Mouse (Mus musculus): ENCODE measurements around the gene Pola2.

Pola2 gene

DNA sequence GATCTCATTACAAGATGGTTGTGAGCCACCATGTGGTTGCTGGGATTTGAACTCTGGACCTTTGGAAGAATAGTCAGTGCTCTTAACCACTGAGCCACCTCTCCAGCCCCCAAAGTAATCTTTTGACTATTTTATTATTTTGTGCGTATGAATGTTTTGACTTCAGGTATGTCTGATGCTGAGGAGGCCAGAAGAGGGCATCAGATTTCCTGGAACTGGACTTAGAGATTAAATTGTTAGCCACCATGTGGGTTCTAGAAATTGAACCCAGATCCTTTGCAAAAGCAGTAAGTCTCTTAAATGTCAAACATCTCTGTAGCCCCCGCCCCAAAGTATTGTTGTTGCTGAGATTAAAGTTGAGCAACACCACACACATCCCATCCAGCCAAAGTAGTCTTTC lies 1.9 kb upstream of the Pola2 start:
- no peak for DNase-seq (ENCODE audit: low read depth, low spot score)

DNA sequence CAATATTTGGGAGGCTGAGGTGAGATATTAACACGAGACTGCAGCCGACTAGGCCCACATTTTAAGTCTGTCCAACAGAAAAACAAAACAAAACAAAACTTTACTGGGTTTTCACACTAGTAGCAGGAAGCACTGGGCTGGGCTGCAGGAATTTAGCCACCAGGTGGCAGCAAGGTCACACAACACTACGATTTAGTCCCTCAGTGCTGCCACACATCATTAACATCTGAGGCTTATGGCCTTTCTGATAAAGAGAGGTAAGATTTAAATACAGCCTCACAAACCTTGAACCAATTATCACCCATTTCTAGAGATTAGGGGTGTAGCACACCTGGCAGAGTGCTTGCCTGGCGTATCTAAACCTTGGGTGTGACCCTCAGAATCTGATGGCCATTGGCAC lies 1.3 kb upstream of the Pola2 start:
- DNase-seq (ENCODE audit: low read depth, low spot score): peak; percentile 82

DNA sequence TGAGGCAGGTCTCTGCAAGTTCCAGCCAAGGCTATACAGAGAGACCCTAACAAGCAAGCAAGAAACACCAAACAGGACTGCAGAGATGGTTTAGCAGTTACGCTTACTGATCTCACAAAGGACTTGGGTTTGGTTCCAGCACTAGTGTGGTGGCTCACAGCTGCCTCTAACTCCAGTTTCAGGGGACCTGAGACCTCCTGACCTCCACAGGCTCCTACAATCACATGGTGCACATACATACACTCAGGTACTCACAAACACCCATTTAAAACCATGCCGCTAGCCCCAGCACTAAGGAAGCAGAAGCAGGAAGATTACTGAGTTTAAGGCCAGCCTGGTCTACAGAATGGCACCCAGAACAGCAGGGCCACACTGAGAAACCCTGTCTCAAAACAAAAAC lies 802 bp upstream of the Pola2 start:
- no peak for DNase-seq (ENCODE audit: low read depth, low spot score)

DNA sequence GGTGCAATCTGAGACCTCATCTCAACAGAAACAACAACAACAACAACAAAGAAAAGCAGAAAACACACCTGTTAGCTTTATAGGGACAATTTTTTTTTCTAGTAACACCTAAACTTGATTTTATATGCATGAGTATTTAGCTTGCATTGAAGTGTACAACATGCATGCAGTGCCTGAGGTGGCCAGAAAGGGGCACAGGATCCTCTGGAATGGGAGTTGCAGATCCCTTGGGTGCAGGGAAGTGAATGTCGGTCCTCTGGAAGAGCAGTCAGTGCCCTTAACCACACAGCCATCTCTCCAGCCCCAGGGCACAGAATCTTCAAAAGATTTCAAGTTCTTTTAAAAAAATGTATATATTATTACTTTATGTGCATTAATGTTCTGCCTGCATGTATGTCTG lies 1.4 kb downstream of the Pola2 start:
- DNase-seq (ENCODE audit: low read depth, low spot score): no peak

DNA sequence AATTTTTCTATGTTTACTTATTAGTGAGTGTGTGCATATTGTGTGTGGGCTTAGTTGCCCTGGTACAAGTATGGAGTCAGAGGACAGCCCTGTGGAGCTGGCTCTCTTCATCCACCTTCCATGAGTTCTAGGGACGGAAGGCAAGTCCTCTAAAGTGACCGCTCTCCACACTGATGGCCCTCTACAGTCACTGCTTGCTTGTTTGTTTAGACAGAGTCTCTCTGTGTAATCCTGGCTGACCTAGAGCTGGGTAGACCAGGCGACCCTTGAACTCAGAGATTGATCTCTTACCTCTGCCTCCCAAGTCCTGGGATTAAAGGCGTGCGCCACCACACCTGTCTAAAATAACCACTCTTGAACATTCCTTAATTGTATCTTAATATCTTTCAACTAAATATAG lies 6.6 kb downstream of the Pola2 start:
- no peak for DNase-seq (ENCODE audit: low read depth, low spot score)

DNA sequence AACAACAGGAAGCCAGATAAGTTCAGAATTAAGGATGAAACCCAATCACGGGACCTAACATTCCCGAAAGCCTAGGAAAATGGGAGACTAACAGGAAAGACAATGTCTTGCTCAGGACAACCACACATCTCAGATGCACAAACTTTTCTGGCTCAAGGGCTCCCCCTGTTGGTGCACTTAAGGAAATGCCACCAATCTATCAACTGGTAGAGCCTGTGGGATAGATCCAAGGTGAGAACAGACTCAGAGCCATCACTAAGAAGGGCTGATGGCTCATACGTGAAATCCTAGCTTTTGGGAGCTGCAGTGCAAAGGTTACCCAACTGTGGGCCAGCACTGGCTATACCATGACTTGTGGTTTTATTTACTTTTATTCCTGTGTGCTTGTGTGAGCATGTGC lies 7.3 kb downstream of the Pola2 start:
- DNase-seq (ENCODE audit: low read depth, low spot score): peak; percentile 79

DNA sequence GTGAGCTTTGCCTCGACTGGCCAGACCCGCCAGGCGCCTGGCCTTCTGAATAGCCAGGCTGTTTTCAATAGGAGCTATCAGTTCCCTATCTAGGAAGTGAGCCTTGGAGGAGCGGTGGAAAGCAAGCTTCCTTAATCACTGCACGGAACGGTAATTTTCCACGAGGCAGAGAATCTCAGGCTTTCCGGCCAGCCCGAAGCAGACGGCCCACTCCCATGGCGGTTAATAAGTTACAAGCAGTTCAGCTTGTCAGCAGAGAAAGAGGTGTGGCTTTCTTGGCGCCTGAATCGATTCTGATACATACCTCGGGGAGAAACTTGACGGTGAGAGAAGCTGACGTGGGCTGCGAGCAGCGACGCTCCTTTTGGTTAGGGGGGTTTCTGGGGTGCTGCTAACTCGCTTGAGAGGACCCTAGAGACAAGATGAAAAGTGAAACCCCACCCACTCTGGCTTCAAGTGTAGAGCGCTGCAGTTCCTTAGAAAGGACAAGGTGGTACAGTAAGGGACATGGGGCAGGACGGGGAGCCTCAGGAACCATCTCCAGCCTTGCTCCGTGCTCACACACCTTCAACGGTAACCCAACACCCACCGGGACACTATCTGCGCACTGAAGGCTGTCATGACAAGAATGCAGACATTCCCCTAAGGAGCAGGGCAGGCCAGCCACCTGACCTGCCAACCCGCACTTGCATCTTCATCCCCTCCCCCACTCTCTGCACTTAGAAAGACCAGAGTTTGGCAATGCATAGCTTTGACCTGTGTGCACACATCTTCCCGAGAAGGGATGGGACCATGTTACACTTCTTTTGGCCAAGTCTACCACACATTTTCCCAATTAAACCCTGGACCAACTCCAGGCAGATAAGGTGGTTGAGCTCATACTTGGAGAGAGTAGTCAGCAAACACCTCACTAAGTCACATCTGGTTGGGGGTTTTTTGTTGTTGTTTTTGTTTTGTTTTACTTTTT lies 8.0 kb downstream of the Pola2 start:
- no peak for DNase-seq (ENCODE audit: low read depth, low spot score)

DNA sequence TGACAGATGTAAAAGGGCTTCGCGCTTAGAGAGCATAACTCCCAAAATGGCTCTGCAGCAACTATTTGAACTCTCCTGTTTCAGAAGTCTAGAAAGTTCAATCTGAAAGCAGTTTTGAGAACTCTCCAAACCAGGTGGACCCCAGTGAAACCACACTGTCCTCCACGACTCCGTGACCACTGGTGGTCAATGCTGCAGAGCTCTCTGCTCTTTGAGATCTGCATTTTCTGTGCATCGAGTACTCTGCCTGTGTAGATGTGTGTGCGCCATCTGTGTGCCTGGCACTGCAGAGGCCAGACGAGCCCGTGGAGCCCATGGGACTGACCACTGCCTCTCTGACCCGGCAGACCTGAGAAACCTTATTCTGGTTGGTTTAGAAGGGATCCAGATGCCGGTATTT lies 9.1 kb downstream of the Pola2 start:
- DNase-seq (ENCODE audit: low read depth, low spot score): no peak

DNA sequence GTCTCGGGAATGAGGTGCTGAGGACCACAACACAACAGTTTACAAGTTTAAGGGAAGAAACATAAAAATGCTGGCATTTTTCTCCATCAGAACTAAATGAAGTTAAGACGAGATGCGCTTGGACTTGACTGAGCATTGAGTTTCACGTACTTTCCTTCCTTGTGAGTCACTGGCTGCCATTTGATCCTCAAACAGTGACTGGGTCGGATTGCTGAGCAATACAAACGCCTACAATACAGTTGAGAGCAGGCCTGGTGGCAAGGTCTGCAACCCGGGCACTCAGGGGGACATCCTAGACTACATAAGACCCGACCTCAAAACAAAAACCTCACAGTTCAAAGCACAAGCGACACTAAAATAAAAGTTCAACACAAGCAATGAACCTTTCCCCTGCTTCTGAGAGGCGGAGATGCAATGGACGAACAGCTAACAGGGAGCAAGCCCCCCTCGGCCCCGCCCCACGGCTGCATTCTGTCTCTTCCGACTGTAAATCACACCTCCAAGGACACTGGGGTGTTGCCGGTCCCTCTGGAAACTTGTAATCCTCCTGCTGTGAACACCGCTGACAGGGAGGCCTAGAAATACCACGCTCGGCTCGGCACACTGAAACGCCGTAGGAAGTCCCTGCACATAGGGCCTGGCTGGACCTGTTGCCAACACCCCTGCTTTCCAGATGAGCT lies 9.8 kb downstream of the Pola2 start:
- DNase-seq (ENCODE audit: low read depth, low spot score): no peak

DNA sequence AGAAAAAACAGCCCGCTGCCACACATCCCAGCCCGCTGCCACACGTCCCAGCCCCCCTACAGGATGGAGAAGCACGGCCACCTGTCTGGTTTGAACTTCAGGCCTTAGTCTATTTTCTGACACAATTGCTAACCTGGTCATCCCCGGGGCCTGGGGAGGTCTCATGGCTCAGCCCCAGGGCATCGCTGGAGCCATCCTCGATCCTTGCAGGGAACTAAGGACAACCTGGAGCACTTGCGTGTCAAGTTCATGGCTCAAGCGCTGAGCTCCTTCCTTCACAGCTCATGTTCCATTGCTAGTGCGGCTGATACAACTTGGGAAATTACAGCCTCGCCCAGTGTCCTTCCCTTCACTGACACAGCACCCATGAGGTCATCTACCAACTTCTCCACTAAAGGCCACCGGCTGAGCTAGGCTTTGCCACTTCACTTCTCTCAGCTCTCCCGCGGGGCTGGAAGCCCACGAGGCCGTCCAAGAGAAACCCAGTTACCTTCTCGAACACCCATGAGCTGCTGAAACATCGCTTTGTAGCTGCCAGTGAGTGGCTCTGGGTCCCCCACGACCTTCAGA lies 10.7 kb downstream of the Pola2 start:
- DNase-seq (ENCODE audit: low read depth, low spot score): no peak

DNA sequence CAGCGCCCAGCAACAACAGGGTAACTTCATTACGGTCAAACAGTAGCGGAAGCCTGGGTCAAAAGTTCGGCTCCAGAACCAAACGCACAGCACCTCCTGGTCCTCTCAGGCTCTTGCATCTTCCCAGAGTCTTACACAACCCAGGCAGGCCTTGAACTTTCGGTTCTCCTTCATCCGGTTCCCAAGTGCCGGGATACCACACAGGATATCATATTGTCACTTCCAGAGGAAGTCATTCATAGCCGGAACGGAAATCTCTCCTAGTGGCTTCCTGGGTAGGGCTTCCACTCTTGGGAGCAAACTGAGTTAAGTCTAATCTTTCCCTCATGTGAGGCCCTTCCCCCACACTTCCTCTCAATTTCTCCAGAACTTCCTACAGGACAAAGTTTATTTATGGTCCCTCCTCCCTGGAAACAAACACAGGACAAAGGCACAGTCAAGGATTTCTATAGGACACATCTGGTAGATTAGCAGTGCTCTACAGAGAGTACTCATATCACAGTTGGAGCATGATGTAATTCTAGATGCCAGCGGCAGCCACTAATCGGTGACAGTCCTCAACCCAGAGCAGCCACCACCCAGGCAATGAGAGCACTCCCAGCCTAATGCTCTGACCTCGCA lies 11.8 kb downstream of the Pola2 start:
- no peak for DNase-seq (ENCODE audit: low read depth, low spot score)

DNA sequence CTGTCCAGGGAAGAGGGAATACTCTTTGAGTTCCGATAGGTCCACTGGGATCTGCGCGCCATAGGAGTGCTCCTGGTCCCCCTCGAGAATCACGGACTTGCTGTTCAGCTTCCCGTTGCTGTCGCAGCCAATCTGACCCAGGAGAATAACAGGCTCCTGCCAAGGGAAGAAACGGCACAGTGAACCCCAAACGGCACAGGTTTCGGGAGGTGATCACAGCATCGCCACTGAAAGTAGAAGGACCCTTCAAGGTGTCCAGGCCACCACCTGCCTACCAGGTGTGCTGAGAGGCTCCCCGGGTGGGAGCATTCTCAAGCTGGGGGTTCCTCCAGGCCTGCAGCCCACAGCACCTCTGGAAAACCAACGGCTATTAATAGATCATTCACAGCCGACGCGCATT lies 12.4 kb downstream of the Pola2 start:
- DNase-seq (ENCODE audit: low read depth, low spot score): no peak

DNA sequence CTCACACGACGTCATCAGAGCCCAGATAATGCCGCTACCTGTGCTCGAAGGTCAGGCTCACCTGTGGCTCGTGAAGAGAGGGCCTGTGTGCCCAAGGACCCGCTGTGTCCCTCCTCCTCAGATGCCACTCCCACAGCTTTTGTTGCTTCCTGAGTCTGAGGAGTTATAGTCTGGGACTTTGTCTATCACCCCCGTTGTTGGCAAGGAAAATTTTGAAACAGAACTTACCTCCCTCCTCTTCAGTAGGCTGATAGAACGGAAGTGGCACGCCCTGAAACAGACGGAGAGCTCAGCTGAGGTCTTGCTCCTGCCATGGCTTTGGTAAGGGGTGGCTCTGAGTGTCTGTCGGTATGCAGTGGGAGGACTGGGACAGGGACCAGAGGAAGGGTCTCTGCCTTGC lies 13.8 kb downstream of the Pola2 start:
- DNase-seq (ENCODE audit: low read depth, low spot score): no peak

DNA sequence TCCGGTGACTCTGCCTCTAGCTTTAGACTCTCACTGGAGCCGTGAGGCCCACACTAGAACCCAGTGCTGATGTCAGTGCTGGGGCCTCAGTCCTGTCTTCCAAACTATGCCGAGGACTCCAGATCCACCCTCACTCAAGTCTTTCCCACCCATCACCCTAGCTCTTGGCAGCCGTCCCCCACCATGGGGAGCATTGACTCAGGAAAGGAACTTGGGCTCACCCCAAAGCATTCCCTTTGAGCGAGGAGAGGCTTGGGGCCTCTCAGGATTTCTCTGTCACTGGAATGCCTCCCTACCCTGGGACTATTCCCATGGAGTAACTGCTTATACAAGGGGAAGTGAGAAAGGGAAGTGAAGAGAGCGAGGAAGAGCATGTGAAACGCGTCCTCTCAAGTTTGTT lies 18.1 kb downstream of the Pola2 start:
- no peak for DNase-seq (ENCODE audit: low read depth, low spot score)

DNA sequence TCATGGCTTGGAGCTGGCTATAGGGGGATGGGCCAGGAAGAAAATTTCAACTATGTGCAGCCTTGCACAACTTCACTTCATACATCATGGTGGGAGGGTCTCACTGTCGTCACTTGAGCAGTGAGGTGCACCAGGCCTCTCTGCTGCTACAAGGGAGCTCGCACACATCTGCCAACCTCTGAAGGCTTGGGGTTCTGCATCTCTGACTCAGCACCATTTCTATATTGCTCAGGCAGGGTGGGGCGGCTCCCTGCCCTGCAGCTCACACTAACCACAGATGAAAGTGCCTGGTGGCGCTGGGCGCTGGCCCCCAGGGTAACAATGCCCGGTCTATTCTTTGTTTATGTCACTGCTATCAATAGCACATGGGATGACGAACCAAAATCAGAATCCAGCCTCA lies 19.0 kb downstream of the Pola2 start:
- peak; percentile 46 for DNase-seq (ENCODE audit: low read depth, low spot score)

DNA sequence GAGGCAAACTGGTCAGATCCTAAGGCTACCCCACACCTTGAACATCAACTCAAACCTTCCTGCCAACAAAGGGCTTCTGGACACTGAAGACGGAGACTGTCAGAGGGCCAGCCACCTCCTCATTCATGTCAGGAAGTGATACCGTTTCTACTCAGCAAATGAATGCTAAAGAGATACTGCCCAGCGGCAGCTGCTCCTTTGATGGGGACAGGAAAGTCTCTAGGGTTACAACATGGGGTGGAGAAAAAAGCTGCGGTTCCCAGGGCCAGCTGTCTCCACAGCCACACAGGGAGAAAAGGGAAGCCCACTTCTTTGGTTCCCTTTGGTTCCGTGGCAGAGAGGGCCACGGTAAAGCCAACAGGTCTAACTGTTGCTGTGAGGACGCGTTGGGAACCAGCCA lies 19.9 kb downstream of the Pola2 start:
- no peak for DNase-seq (ENCODE audit: low read depth, low spot score)

DNA sequence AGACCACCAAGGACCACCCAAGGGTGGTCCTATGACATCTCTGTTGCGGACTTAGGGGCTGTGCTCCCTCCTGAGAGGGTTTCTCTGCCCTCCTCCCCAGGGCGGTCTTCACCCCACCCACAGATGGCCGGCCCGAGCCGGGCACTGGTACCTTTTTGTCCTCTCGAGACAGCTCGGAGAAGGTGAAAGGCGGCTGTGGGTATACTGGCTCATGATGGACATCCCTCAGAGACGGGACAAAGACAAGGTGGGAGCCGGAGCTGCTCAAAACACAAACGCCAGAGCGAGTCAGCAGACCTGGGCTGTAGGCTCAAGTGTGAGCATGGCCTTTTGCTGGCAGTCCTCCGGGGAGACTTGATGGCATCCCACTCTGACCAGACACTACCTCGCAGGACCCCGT lies 20.6 kb downstream of the Pola2 start:
- DNase-seq (ENCODE audit: low read depth, low spot score): no peak

DNA sequence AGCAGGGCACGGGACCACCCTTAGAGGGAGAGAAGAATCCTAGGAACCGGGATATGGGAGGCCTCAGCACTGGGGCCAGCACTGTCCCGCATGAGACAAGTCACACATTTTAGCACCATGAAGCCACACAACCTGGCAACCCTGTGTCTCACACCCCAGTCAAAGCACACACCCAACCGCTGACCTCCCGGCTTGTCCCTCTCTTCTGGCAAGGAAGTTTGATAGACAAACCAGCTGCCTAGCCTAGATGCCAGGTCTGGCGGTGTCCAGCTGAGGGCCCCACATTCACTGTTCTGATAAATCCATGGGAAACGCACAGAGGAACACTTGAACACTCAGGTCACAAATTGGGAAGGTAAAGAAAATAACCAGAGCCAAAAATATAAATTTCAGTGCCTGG lies 21.4 kb downstream of the Pola2 start:
- DNase-seq (ENCODE audit: low read depth, low spot score): no peak

DNA sequence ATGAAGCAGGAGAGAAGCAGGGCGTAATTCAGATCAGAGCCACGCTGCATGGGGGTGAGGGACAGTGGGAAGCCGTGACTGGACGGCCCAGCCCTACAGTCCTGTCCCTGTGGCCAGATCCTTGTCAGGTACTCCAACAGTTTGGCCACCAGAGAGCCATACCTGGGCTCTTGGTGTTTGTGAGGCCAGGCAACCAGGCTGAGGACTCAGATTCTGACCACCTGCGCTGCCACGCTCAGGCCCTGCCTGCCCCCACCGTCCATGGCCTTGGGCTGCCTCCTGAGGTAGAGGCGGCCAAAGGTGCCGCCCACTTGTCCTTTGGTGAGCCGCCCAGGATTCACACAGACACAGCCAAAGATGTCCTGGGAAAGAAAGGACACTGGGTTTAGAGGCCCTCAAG lies 23.3 kb downstream of the Pola2 start:
- no peak for DNase-seq (ENCODE audit: low read depth, low spot score)

DNA sequence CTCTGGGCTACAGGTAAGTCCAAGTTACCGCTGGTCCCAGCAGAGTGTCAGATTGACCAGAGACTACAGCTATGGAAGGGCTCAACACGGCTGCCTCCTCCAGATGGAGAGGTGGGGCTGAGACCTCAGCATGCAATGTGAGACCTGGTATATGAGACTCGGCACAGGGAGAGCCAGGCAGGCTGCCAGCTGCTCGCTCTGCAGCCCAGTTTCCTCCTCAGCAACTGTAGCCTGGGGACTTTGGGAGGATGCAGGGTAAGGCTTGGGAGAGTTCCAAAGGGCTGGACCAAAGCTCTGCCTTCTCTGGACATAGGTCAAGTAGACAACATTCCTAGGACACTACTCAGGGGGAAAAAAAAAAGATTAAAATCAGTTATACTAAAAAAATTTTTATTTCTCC lies 23.8 kb downstream of the Pola2 start:
- no peak for DNase-seq (ENCODE audit: low read depth, low spot score)

DNA sequence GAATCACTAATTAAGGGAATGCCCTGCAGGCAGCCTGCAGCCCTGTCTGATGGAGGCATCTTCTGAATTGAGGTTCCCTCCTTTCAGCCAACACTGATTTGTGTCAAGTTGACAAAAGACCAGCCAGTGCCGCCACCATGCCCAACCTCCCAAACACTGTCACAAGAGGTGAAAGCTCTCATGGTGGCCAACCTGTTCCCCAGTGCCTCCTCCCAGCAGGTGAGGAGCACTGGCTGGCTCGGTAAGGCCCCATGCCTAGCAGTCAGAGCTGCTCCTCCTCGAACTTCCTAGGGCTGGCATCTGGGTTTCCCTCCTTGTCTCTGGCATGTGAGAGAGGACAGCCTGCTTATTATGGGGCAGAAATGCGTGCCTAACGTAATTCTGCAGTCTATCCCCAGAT lies 24.3 kb downstream of the Pola2 start:
- no peak for DNase-seq (ENCODE audit: low read depth, low spot score)

DNA sequence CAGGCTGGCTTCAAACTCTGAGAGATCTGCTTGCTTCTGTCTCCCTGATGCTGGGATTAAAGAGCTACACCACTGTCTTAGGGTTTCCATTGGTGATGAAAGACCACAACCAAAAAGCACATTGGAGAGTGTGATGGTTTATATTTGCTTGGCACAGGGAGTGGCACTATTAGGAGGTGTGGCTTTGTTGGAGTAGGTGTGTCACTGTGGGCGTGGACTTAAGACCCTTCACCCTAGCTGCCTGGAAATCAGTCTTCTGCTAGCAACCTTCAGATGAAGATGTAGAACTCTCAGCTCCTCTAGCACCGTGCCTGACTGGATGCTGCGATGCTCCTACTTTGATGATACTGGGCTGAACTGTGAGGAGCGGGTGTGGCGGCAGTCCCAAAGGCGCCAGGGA lies 25.5 kb downstream of the Pola2 start:
- no peak for DNase-seq (ENCODE audit: low read depth, low spot score)

Data from forelimb bud, embryonic 11.5 days (tissue).